Mouse (Mus musculus): ENCODE measurements at regions not wholly inside any gene's neighbourhood (a gene's known extent, or its start where the extent isn't known, plus 50 kb on each side); places are given as distances from the start of the nearest gene placed in this dataset.

GRCm38 (mm10) chr6:143622161-143622560 lies 455.1 kb downstream of the Etnk1 start:
- no peak for TF ChIP-seq CTCF (conservative IDR thresholded peaks at IDR 0.05; ENCODE audit: low read length)
- no peak for TF ChIP-seq NANOG (IDR thresholded peaks at IDR 0.05; ENCODE audit: borderline replicate concordance, low read length)
